Mouse (Mus musculus): Measurements from ENCODE around the gene Esyt2.

Gene Esyt2

GRCm38 (mm10) chr12:116367346-116367745, 86.3 kb downstream of the Esyt2 start:
- no peak for DNase-seq

GRCm38 (mm10) chr12:116368857-116369256, 87.9 kb downstream of the Esyt2 start:
- DNase-seq: no peak

GRCm38 (mm10) chr12:116383101-116383500, 102.1 kb downstream of the Esyt2 start:
- peak; percentile 12 for DNase-seq

GRCm38 (mm10) chr12:116383995-116384394, 103.0 kb downstream of the Esyt2 start:
- no peak for DNase-seq

GRCm38 (mm10) chr12:116386802-116387201, 105.8 kb downstream of the Esyt2 start:
- no peak for DNase-seq

- DNase-seq: no peak
Measured at GRCm38 (mm10) chr12:116389868-116390267, 108.9 kb downstream of the Esyt2 start.

- no peak for DNase-seq
Measured at GRCm38 (mm10) chr12:116394327-116394726, 113.3 kb downstream of the Esyt2 start.

GRCm38 (mm10) chr12:116395312-116395711, 114.3 kb downstream of the Esyt2 start:
- DNase-seq: no peak

- DNase-seq: no peak
Measured at GRCm38 (mm10) chr12:116396072-116396695, 115.2 kb downstream of the Esyt2 start.

GRCm38 (mm10) chr12:116404012-116404679, 123.2 kb downstream of the Esyt2 start:
- peak; percentile 38 for DNase-seq

GRCm38 (mm10) chr12:116405045-116405835, 124.2 kb downstream of the Esyt2 start, which contains the start of gene Ncapg2:
Gene Ncapg2, plus strand, starts transcription at chr12:116405402.
- DNase-seq: peak; percentile 97

GRCm38 (mm10) chr12:116405836-116406155, 124.8 kb downstream of the Esyt2 start:
- no peak for DNase-seq

- DNase-seq: no peak
Measured at GRCm38 (mm10) chr12:116407883-116408282, 126.9 kb downstream of the Esyt2 start.

- no peak for DNase-seq
Measured at GRCm38 (mm10) chr12:116414941-116415340, 133.9 kb downstream of the Esyt2 start.

- no peak for DNase-seq
Measured at GRCm38 (mm10) chr12:116416514-116416913, 135.5 kb downstream of the Esyt2 start.

GRCm38 (mm10) chr12:116421656-116422055, 140.7 kb downstream of the Esyt2 start:
- no peak for DNase-seq

GRCm38 (mm10) chr12:116425392-116425791, 144.4 kb downstream of the Esyt2 start:
- DNase-seq: no peak

- no peak for DNase-seq
Measured at GRCm38 (mm10) chr12:116433742-116434141, 152.7 kb downstream of the Esyt2 start.

GRCm38 (mm10) chr12:116435232-116435631, 154.2 kb downstream of the Esyt2 start:
- DNase-seq: no peak

GRCm38 (mm10) chr12:116436125-116436524, 155.1 kb downstream of the Esyt2 start:
- no peak for DNase-seq

GRCm38 (mm10) chr12:116438591-116438990, 157.6 kb downstream of the Esyt2 start:
- DNase-seq: no peak
